Mouse (Mus musculus): Measurements from ENCODE around the gene Gmds. TPM values are rescaled to one million over a fixed set of nuclear protein-coding genes. Genes with fewer than 3 reads are reported as not detected.

The Gmds gene
- polyA plus RNA-seq, 1 experiment from 2014 or later = 28.4 TPM

GRCm38 (mm10) chr13:31784757-31785156 is 553.8 kb downstream of the Gmds start:
- H3K27ac ChIP-seq = no peak overlapping the region
- 0 out of 2 replicates have a peak, but pooled peaks cover under 1% of the 10 kb centered on the region for H3K4me1 ChIP-seq
- H3K4me3 ChIP-seq = no peak overlapping the region
- 90% methylated on average over 7 of the region's 7 CpGs for WGBS
- no peaks in the 10 kb centered on the region for H3K9me3 ChIP-seq
- no peak for DNase-seq (ENCODE audit: extremely low spot score, low spot score)
- H3K27me3 ChIP-seq (ENCODE audit: poor library complexity, severe bottlenecking) = no peaks in the 10 kb centered on the region
- H3K36me3 ChIP-seq (replicated peaks) = no peaks in the 10 kb centered on the region

DNA sequence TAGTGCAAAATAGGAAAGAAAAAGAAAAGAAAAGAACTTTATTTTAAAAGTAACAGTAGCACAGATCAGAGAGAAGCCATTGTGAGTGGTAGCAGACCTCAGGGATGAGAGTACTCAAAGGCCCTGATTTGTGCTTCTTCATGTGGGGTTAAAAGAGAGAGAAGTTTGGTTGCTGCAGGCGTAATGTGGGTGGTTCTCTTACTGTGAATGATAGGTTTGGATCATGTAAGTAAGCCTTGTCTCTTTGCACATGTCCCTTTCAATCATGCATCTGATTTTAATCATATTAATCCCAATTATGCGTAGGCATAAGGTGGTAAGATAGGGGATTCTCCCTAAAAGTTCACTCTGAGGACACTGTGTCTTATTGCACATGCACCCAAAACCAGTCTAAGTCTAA is 556.5 kb downstream of the Gmds start:
- no peak overlapping the region for H3K27ac ChIP-seq
- 92% methylated on average over 2 of the region's 2 CpGs for WGBS
- H3K9me3 ChIP-seq = no peaks in the 10 kb centered on the region
- no peak for DNase-seq (ENCODE audit: extremely low spot score, low spot score)
- no peaks in the 10 kb centered on the region for H3K36me3 ChIP-seq (replicated peaks)
- no peak overlapping the region for H3K4me3 ChIP-seq
- peaks cover 5% of the 10 kb centered on the region; the same call in 1 of the 2 replicates for H3K4me1 ChIP-seq
- no peaks in the 10 kb centered on the region for H3K27me3 ChIP-seq (ENCODE audit: poor library complexity, severe bottlenecking)

- no peaks in the 10 kb centered on the region for H3K9me3 ChIP-seq
- H3K36me3 ChIP-seq (replicated peaks) = no peaks in the 10 kb centered on the region
- no peak overlapping the region for H3K27ac ChIP-seq
- H3K4me1 ChIP-seq = peaks cover 5% of the 10 kb centered on the region; the same call in 1 of the 2 replicates
- DNase-seq (ENCODE audit: extremely low spot score, low spot score) = no peak
- 93% methylated on average over 3 of the region's 3 CpGs for WGBS
- H3K27me3 ChIP-seq (ENCODE audit: poor library complexity, severe bottlenecking) = no peaks in the 10 kb centered on the region
- H3K4me3 ChIP-seq = no peak overlapping the region
Measured at GRCm38 (mm10) chr13:31780299-31780698, 558.2 kb downstream of the Gmds start.

DNA sequence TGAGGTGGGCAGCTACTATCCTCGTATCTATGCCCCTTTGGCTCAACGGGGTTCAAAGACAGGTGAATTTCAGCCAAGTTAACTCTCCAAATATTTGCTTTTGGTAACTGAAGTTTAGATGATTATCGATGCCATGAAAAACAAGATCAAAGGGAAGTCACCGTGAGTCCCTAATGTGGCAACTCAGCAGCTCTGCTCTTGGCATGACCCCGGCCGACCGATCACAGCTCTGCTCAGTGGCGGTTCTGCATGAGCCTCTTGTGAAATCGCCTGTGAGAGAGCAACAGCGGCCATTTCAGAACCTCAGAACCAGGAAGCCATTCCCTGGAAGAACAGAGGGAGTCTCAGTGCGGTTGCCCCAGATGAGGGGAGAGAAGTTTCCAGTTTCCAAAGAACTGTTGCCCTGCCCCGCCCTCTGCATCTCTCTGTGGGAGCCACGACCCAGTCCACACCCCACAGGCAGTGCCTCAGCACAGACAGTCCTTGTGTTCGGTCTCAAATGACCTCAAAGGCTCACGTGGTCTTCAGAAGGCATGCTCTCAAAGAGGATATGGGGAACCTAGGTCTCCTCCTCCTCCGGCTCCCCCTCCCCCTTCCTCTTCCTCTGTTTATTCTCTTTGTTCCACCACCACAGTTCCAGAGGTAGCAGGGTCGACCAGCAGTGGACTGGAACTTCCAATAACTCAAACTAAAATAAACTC is 559.1 kb downstream of the Gmds start:
- no peak overlapping the region for H3K4me3 ChIP-seq
- peaks cover 5% of the 10 kb centered on the region; the same call in 1 of the 2 replicates for H3K4me1 ChIP-seq
- no peak for DNase-seq (ENCODE audit: extremely low spot score, low spot score)
- no peaks in the 10 kb centered on the region for H3K36me3 ChIP-seq (replicated peaks)
- 78% methylated on average over 17 of the region's 17 CpGs for WGBS
- H3K27me3 ChIP-seq (ENCODE audit: poor library complexity, severe bottlenecking) = no peaks in the 10 kb centered on the region
- no peaks in the 10 kb centered on the region for H3K9me3 ChIP-seq
- 0 out of 2 replicates have a peak overlapping the region, but pooled peaks have one; percentile 53 for H3K27ac ChIP-seq

- 73% methylated on average over 5 of the region's 5 CpGs for WGBS
- Histone ChIP-seq H3K27me3 (ENCODE audit: poor library complexity, severe bottlenecking) (no peaks in the 10 kb centered on the region), H3K27ac (no peak overlapping the region), H3K4me1 (peaks cover 5% of the 10 kb centered on the region; the same call in 1 of the 2 replicates), H3K36me3 (replicated peaks) (no peaks in the 10 kb centered on the region), H3K4me3 (no peak overlapping the region), H3K9me3 (no peaks in the 10 kb centered on the region)
- DNase-seq (ENCODE audit: extremely low spot score, low spot score) = no peak
Measured at GRCm38 (mm10) chr13:31775762-31776161, 562.8 kb downstream of the Gmds start.

- H3K27ac ChIP-seq = no peak overlapping the region
- no peak for DNase-seq (ENCODE audit: extremely low spot score, low spot score)
- no peak overlapping the region for H3K4me3 ChIP-seq
- no peaks in the 10 kb centered on the region for H3K9me3 ChIP-seq
- no peaks in the 10 kb centered on the region for H3K27me3 ChIP-seq (ENCODE audit: poor library complexity, severe bottlenecking)
- H3K4me1 ChIP-seq = no peaks in the 10 kb centered on the region
- no peaks in the 10 kb centered on the region for H3K36me3 ChIP-seq (replicated peaks)
- 87% methylated on average over 5 of the region's 5 CpGs for WGBS
Measured at GRCm38 (mm10) chr13:31772882-31773281, 565.7 kb downstream of the Gmds start.

All from forebrain, embryonic 10.5 days (tissue).